In genomic region chr4:155859318-155859717, GRCm38 (mm10) we compare ENCODE assay signal across 8 mouse cellular contexts. TPM values are rescaled to one million over a fixed set of nuclear protein-coding genes. Genes with fewer than 3 reads are reported as not detected.
DNase-seq lines count a peak whose midpoint lies in the region; ATAC-seq lines count a peak whose summit lies in the region.

No protein-coding gene starts in this region.

- no peak overlapping the region for H3K27ac ChIP-seq in hindbrain, embryonic 11.5 days (ENCODE audit: low read depth, low read length)
- no peak overlapping the region for H3K27ac ChIP-seq in hindbrain, embryonic 16.5 days (ENCODE audit: low read depth, low read length)
- H3K27ac ChIP-seq in heart, embryonic 16.5 days (ENCODE audit: low read length) = no peak overlapping the region

- 34% methylated on average over 13 of the region's 13 CpGs for WGBS in hindbrain, embryonic 11.5 days
- WGBS in hindbrain, embryonic 16.5 days = 40% methylated on average over 13 of the region's 13 CpGs
- 13% methylated on average over 13 of the region's 13 CpGs for WGBS in heart, embryonic 16.5 days

- no peak overlapping the region for H3K9ac ChIP-seq in hindbrain, embryonic 11.5 days (ENCODE audit: low read depth, low read length)
- H3K9ac ChIP-seq in hindbrain, embryonic 16.5 days (ENCODE audit: low read depth, low read length) = no peak overlapping the region
- H3K9ac ChIP-seq in heart, embryonic 16.5 days (ENCODE audit: low read length) = no peak overlapping the region

- H3K36me3 ChIP-seq in hindbrain, embryonic 11.5 days (ENCODE audit: control insufficient read depth, insufficient read depth, low read length) = peaks cover 9% of the 10 kb centered on the region; the same call in 1 of the 2 replicates
- H3K36me3 ChIP-seq in hindbrain, embryonic 16.5 days (ENCODE audit: control insufficient read depth, insufficient read depth, low read length) = peaks cover 39% of the 10 kb centered on the region
- peaks cover 22% of the 10 kb centered on the region for H3K36me3 ChIP-seq in heart, embryonic 16.5 days (ENCODE audit: control insufficient read depth, insufficient read depth)

- peak; percentile 70 for DNase-seq in hindbrain, embryonic 11.5 days (ENCODE audit: low spot score)
- DNase-seq in WW6 (ENCODE audit: low read depth, low spot score) = peak; percentile 40
- DNase-seq in lung, postnatal 4 days = peak; percentile 76 to 77
- DNase-seq in frontal cortex, postnatal 14 days (ENCODE audit: low spot score in 2 of 2) = no peak
- no peak for DNase-seq in T-cell, adult 2 months (ENCODE audit: low spot score)

- no peak overlapping the region for H3K4me2 ChIP-seq in hindbrain, embryonic 11.5 days (replicated peaks; ENCODE audit: low read depth, low read length)
- no peak overlapping the region for H3K4me2 ChIP-seq in hindbrain, embryonic 16.5 days (ENCODE audit: low read length)
- no peak overlapping the region for H3K4me2 ChIP-seq in heart, embryonic 16.5 days (ENCODE audit: low read depth, low read length)

- no peak overlapping the region for H3K4me3 ChIP-seq in hindbrain, embryonic 11.5 days (ENCODE audit: low read depth, low read length)
- H3K4me3 ChIP-seq in hindbrain, embryonic 16.5 days (ENCODE audit: low read length) = no peak overlapping the region
- H3K4me3 ChIP-seq in heart, embryonic 16.5 days (ENCODE audit: low read length) = no peak overlapping the region

- no peaks in the 10 kb centered on the region for H3K27me3 ChIP-seq in hindbrain, embryonic 11.5 days (ENCODE audit: control insufficient read depth, insufficient read depth, low read length)
- no peaks in the 10 kb centered on the region for H3K27me3 ChIP-seq in hindbrain, embryonic 16.5 days (replicated peaks; ENCODE audit: control insufficient read depth, insufficient read depth, low read length)
- no peaks in the 10 kb centered on the region for H3K27me3 ChIP-seq in heart, embryonic 16.5 days (ENCODE audit: control insufficient read depth, insufficient read depth, low read length)

- no peaks in the 10 kb centered on the region for H3K4me1 ChIP-seq in hindbrain, embryonic 11.5 days (replicated peaks; ENCODE audit: control insufficient read depth, insufficient read depth, low read length)
- no peaks in the 10 kb centered on the region for H3K4me1 ChIP-seq in hindbrain, embryonic 16.5 days (ENCODE audit: control insufficient read depth, insufficient read depth, low read depth, low read length)
- H3K4me1 ChIP-seq in heart, embryonic 16.5 days (ENCODE audit: control insufficient read depth, insufficient read depth, low read length) = no peaks in the 10 kb centered on the region

- ATAC-seq in hindbrain, embryonic 11.5 days (ENCODE audit: low FRiP score) = 0 out of 2 replicates have a peak, but pooled peaks have one; percentile 4
- no peak for ATAC-seq in hindbrain, embryonic 16.5 days
- ATAC-seq in heart, embryonic 16.5 days (replicated peaks; ENCODE audit: extremely low read depth, insufficient read depth, low FRiP score) = peak; percentile 42; the same call in 1 of the 2 replicates
- ATAC-seq in activated CD4-positive, CD25-positive, alpha-beta regulatory T cell, adult 4 months = no peak

- no peaks in the 10 kb centered on the region for H3K9me3 ChIP-seq in hindbrain, embryonic 11.5 days (ENCODE audit: control insufficient read depth, low read length)
- no peaks in the 10 kb centered on the region for H3K9me3 ChIP-seq in hindbrain, embryonic 16.5 days (ENCODE audit: control insufficient read depth, low read length)
- H3K9me3 ChIP-seq in heart, embryonic 16.5 days (replicated peaks; ENCODE audit: control insufficient read depth, low read length) = no peaks in the 10 kb centered on the region

RNA-seq across cellular contexts. Expression of gene Tas1r3, which starts 3.8 kb away (rescaled TPM):
- 0.46 TPM in 2 replicates for polyA plus RNA-seq in hindbrain, embryonic 11.5 days (2014; fragmentation: Nextera tagmentation; extraction: Ambion mirVana)
- 0.29 and 0.40 TPM in 2 replicates for polyA plus RNA-seq in hindbrain, embryonic 16.5 days (2015; fragmentation: Nextera tagmentation; extraction: Ambion mirVana)
- polyA plus RNA-seq in heart, embryonic 16.5 days (2015; fragmentation: Nextera tagmentation; extraction: Ambion mirVana) = 0.18 and 0.26 TPM in 2 replicates
- under 1 TPM; 0.16 to 0.25 TPM for polyA plus RNA-seq in activated CD4-positive, CD25-positive, alpha-beta regulatory T cell, adult 4 months (2017; shearing (Covaris generic))

RNA-seq across cellular contexts. Expression of gene Cptp, which starts 9.9 kb away (rescaled TPM):
- 19.8 and 22.7 TPM in 2 replicates for polyA plus RNA-seq in hindbrain, embryonic 11.5 days (2014; fragmentation: Nextera tagmentation; extraction: Ambion mirVana)
- 30.2 and 31.7 TPM in 2 replicates for polyA plus RNA-seq in hindbrain, embryonic 16.5 days (2015; fragmentation: Nextera tagmentation; extraction: Ambion mirVana)
- polyA plus RNA-seq in heart, embryonic 16.5 days (2015; fragmentation: Nextera tagmentation; extraction: Ambion mirVana) = 9.3 and 9.5 TPM in 2 replicates
- polyA plus RNA-seq in activated CD4-positive, CD25-positive, alpha-beta regulatory T cell, adult 4 months (2017; shearing (Covaris generic)) = 10 to 100 TPM; 17.7 to 18.0 TPM

RNA-seq across cellular contexts. Expression of gene Ints11, which starts 10.0 kb away (rescaled TPM):
- polyA plus RNA-seq in hindbrain, embryonic 11.5 days (2014; fragmentation: Nextera tagmentation; extraction: Ambion mirVana) = 93.1 and 95.4 TPM in 2 replicates
- polyA plus RNA-seq in hindbrain, embryonic 16.5 days (2015; fragmentation: Nextera tagmentation; extraction: Ambion mirVana) = 67.2 and 74.7 TPM in 2 replicates
- polyA plus RNA-seq in heart, embryonic 16.5 days (2015; fragmentation: Nextera tagmentation; extraction: Ambion mirVana) = 40.5 and 41.8 TPM in 2 replicates
- polyA plus RNA-seq in activated CD4-positive, CD25-positive, alpha-beta regulatory T cell, adult 4 months (2017; shearing (Covaris generic)) = 10 to 100 TPM; 82.2 to 87.0 TPM

RNA-seq across cellular contexts. Expression of gene Dvl1, which starts 12.1 kb away (rescaled TPM):
- 7.5 and 8.8 TPM in 2 replicates for polyA plus RNA-seq in hindbrain, embryonic 11.5 days (2014; fragmentation: Nextera tagmentation; extraction: Ambion mirVana)
- polyA plus RNA-seq in hindbrain, embryonic 16.5 days (2015; fragmentation: Nextera tagmentation; extraction: Ambion mirVana) = 10.2 and 10.7 TPM in 2 replicates
- polyA plus RNA-seq in heart, embryonic 16.5 days (2015; fragmentation: Nextera tagmentation; extraction: Ambion mirVana) = 3.5 TPM in 2 replicates
- 1 to 10 TPM; 2.1 to 2.7 TPM for polyA plus RNA-seq in activated CD4-positive, CD25-positive, alpha-beta regulatory T cell, adult 4 months (2017; shearing (Covaris generic))

RNA-seq across cellular contexts. Expression of gene Mxra8, which starts 19.8 kb away (rescaled TPM):
- polyA plus RNA-seq in hindbrain, embryonic 11.5 days (2014; fragmentation: Nextera tagmentation; extraction: Ambion mirVana) = 31.1 and 36.8 TPM in 2 replicates
- 35.7 and 36.5 TPM in 2 replicates for polyA plus RNA-seq in hindbrain, embryonic 16.5 days (2015; fragmentation: Nextera tagmentation; extraction: Ambion mirVana)
- 77.8 and 86.8 TPM in 2 replicates for polyA plus RNA-seq in heart, embryonic 16.5 days (2015; fragmentation: Nextera tagmentation; extraction: Ambion mirVana)
- 1 to 10 TPM; 4.1 to 9.9 TPM for polyA plus RNA-seq in activated CD4-positive, CD25-positive, alpha-beta regulatory T cell, adult 4 months (2017; shearing (Covaris generic))

Comparison
In these comparisons a context has a peak if more than half of its experiments do, and no peak if none do; other contexts are left out.
1. ATAC-seq: peak in hindbrain, embryonic 11.5 days (single experiment) and heart, embryonic 16.5 days (single experiment); none in hindbrain, embryonic 16.5 days (single experiment) and activated CD4-positive, CD25-positive, alpha-beta regulatory T cell, adult 4 months (single experiment).
2. DNase-seq: peak in hindbrain, embryonic 11.5 days (single experiment), WW6 (single experiment) and lung, postnatal 4 days (2 of 2); none in frontal cortex, postnatal 14 days (0 of 2) and T-cell, adult 2 months (single experiment).